Mouse (Mus musculus) forebrain, embryonic 15.5 days (tissue): ENCODE data around the gene 4930562C15Rik. TPM values are rescaled to one million over a fixed set of nuclear protein-coding genes. Genes with fewer than 3 reads are reported as not detected.

Source experiments
- ATAC-seq: fragments of 200-750 bp; cut with Nextera tagmentation; replicated peaks from 2 replicates; pipeline ENCODE4 v1.8.0; 2017; ENCODE audit warnings: mild to moderate bottlenecking, moderate TSS enrichment, moderate library complexity
- H3K27ac ChIP-seq: fragments of 300-500 bp; sonication (generic); replicated peaks from 2 replicates; pipeline ENCODE4 v1.5.1; 2015; ENCODE audit warnings: mild to moderate bottlenecking, inconsistent platforms
- H3K27me3 ChIP-seq: fragments of 300-500 bp; sonication (generic); 2 replicates; pipeline ENCODE4 v1.6.1; 2015; ENCODE audit warnings: inconsistent platforms
- H3K36me3 ChIP-seq: fragments of 300-500 bp; sonication (generic); 2 replicates; pipeline ENCODE4 v1.6.1; 2015; ENCODE audit warnings: mild to moderate bottlenecking, inconsistent platforms
- H3K4me1 ChIP-seq: fragments of 300-500 bp; sonication (generic); 2 replicates; pipeline ENCODE4 v1.6.1; 2015; ENCODE audit warnings: inconsistent platforms
- H3K4me2 ChIP-seq: fragments of 300-500 bp; sonication (generic); replicated peaks from 2 replicates; pipeline ENCODE4 v1.6.1; 2015; ENCODE audit warnings: mild to moderate bottlenecking, inconsistent platforms
- H3K4me3 ChIP-seq: fragments of 300-500 bp; sonication (generic); 2 replicates; pipeline ENCODE4 v1.5.1; 2015; ENCODE audit warnings: mild to moderate bottlenecking, inconsistent platforms
- H3K9ac ChIP-seq: fragments of 300-500 bp; sonication (generic); replicated peaks from 2 replicates; pipeline ENCODE4 v1.6.1; 2015; ENCODE audit warnings: mild to moderate bottlenecking, inconsistent platforms
- H3K9me3 ChIP-seq: fragments of 300-500 bp; sonication (generic); 2 replicates; pipeline ENCODE4 v1.6.1; 2016; ENCODE audit warnings: inconsistent platforms
- WGBS: fragments of 180-500 bp; shearing (Covaris S2); methylation state at CpG from one replicate; pipeline ENCODE4 v1.1.7; 2015; ENCODE audit warnings: mixed read lengths; 5-methylcytosine and 5-hydroxymethylcytosine counted together
- polyA plus RNA-seq: library from polyadenylated mRNA; unstranded; fragments of >200 nt; fragmentation: Nextera tagmentation; extraction: Ambion mirVana; gene quantifications from 2 replicates; pipeline ENCODE4 v1.2.1, GENCODE M21; 2015

Gene 4930562C15Rik
- polyA plus RNA-seq, 1 experiment from 2014 or later, result 0.56 TPM

DNA sequence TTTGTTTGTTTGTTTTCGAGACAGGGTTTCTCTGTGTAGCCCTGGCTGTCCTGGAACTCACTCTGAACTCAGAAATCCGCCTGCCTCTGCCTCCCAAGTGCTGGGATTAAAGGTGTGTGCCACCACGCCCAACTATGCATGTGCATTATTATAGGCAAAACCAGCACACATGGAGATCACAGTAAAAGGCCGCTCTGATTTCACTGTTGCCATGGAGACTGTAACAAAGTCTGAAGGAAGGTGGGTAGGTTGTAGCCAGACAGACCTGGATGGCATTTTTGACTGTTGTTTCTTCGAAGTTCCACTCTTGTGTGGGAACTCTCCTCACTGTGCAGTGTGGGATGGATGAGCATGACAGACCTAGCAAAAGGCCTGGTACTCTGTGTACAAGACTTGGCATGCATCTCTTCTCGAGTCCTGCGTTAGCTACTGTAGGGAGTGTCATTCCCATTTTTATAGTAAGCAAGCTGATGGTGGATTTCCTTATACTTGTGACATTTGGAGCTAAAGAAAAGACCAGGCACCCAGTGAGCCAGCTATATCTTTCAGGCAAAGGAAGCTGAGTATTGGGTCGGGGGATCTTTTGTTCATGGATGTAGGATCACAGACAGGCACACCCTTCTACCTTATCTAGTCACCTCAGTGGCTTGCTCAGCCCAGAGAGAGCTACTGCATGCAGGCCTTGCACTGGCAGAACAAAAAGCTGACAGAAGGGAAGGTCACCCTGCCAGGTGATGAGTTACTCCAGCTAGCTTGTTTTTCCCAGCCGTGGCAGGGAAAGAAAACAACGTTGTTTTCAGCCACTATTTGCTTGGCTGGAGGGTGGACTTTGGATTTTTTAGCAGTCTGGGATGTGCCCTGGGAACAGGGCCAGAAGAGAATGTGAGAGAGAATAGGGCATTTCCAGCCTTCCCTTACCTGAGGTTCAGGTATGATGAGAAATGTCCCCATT lies 46.5 kb downstream of the 4930562C15Rik start:
- 79% methylated on average over 10 of the region's 10 CpGs for whole genome bisulfite sequencing
- H3K9ac ChIP-seq, result peak overlapping the region; percentile 72
- peaks cover 36% of the 10 kb centered on the region for H3K4me1 ChIP-seq
- no peaks in the 10 kb centered on the region for H3K9me3 ChIP-seq
- H3K4me2 ChIP-seq, result peak overlapping the region; percentile 78
- H3K27me3 ChIP-seq, result no peaks in the 10 kb centered on the region
- ATAC-seq, result no peak
- H3K36me3 ChIP-seq, result no peaks in the 10 kb centered on the region
- peak overlapping the region; percentile 98 for H3K27ac ChIP-seq
- peak overlapping the region; percentile 91 for H3K4me3 ChIP-seq

DNA sequence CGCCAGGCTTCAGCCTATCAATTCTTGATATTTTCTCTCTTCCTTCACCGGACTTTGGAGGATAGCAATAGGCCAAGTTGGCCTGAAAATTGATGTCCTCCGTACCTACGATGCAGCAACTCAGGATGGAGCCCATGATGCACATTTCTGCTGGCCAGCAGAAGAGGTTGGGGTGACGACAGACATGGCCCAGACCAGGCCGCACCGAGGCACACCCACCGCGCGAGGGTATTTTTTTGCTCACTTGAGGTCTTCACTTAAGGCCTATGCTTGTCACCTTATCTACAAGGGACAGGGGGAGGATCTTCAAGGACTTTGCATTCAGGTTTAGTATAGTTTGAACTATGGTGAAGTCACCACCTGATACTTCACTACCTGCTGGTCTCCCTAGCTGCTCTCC lies 49.7 kb downstream of the 4930562C15Rik start:
- no peaks in the 10 kb centered on the region for H3K36me3 ChIP-seq
- no peaks in the 10 kb centered on the region for H3K27me3 ChIP-seq
- H3K9ac ChIP-seq, result peak overlapping the region; percentile 87; the same call in 1 of the 2 replicates
- no peak overlapping the region for H3K4me2 ChIP-seq
- H3K9me3 ChIP-seq, result no peaks in the 10 kb centered on the region
- no peak for ATAC-seq
- peak overlapping the region; percentile 89 for H3K27ac ChIP-seq
- WGBS, result 96% methylated on average over 10 of the region's 10 CpGs
- H3K4me1 ChIP-seq, result peaks cover 42% of the 10 kb centered on the region
- peak overlapping the region; percentile 77; the same call in 1 of the 2 replicates for H3K4me3 ChIP-seq

DNA sequence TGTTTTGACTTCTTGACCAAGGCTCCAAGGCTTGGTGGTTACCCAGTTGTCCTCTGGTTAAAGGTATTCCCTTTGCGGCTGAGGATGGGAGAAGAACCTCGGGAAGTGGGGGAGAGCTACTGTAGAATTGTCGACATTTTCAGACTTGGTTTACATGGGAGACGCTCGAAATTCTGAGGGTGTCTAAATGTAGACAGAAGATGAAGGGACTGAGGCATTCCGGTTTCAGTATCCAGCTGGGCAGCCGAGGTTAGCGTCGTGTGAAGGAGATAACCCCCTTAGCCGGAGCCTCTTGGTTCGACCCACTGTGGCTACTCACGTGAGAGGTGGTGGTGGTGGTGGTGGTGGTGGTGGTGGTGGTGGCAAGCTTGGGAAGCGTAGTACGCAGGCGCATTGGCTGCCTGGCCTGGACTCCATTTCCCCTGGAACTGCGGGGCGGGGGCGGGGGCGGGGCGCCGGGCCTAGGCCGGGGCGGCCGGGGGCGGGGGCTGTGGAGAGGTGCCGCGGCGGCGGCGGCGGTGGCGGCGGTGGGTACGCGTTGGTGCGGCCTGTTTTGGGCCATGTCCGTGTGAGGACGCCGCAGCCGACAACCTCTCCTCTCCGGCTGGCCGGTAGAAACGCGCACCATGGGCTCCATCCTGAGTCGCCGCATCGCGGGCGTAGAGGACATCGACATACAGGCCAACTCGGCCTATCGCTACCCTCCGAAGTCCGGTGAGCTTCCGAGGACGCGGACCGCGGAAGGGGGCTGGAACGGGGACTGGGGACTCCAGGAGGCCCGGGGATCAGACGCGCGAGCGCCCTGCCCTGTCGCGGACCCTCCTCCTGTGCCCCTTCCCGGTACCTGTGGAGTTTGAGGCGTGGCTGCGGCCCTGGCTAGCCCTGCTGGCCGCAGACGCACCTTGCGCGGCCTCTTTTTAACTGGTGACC lies 50.8 kb downstream of the 4930562C15Rik start, which contains the start of gene Mgrn1:
Mgrn1 (plus strand) TSS at position 490 of the 930 bp plus-strand sequence.
- no peaks in the 10 kb centered on the region for H3K36me3 ChIP-seq
- H3K27me3 ChIP-seq, result no peaks in the 10 kb centered on the region
- peaks cover 40% of the 10 kb centered on the region for H3K4me1 ChIP-seq
- WGBS, result under 1% methylated on average over 53 of the region's 74 CpGs
- ATAC-seq, result peak; percentile 89
- H3K27ac ChIP-seq, result peak within 1 kb of the TSS; percentile 89
- peak within 1 kb of the TSS; percentile 77 for H3K4me3 ChIP-seq
- H3K4me2 ChIP-seq, result peak within 1 kb of the TSS; percentile 49
- H3K9ac ChIP-seq, result peak within 1 kb of the TSS; percentile 87
- H3K9me3 ChIP-seq, result no peaks in the 10 kb centered on the region

DNA sequence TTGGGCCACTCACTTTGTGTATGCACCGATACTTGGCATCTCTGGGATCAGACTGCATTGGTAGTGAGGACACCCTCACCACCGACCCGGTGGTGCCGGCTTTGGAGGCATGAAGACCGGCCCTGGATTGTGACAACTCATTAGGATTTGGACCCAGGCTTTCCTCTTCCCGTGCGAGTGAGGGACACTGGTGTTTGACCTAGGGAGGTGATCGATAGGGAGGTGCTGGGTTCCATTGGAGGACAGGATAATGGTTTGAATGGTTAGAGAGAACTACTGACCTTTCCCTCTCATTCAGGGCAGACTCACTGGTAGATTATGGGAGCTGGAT lies 51.4 kb downstream of the 4930562C15Rik start:
- Histone ChIP-seq H3K9ac (peak overlapping the region; percentile 87), H3K9me3 (no peaks in the 10 kb centered on the region), H3K4me2 (peak overlapping the region; percentile 49), H3K27ac (peak overlapping the region; percentile 89), H3K27me3 (no peaks in the 10 kb centered on the region), H3K4me1 (peaks cover 33% of the 10 kb centered on the region), H3K4me3 (peak overlapping the region; percentile 77), H3K36me3 (no peaks in the 10 kb centered on the region)
- ATAC-seq, result peak; percentile 28; the same call in 1 of the 2 replicates
- WGBS, result 1% methylated on average over 8 of the region's 8 CpGs

- WGBS, result 86% methylated on average over 4 of the region's 4 CpGs
These were observed 55.0 kb downstream of the 4930562C15Rik start for GRCm38 (mm10) chr16:4890201-4890709.

DNA sequence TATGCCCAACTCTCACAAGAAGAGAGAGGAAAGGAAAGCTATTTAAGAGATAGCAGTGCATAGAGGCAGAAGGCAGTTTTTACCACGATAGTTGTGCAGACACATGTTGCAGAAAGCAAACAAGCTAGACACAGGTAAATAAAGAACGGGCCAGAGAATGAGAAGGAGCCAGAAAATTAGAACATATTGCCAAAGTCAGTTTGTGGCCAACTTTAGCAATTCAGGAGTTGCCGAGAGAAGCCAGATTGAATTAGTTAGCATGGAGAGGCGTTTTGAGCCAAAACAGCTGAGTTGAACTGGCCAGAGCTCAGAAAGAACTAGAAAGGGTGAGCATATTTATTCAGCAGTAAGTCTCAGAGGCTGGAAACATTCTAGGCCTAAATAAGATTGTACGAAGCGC lies 57.0 kb downstream of the 4930562C15Rik start:
- H3K36me3 ChIP-seq, result no peaks in the 10 kb centered on the region
- ATAC-seq, result no peak
- H3K4me3 ChIP-seq, result no peak overlapping the region
- H3K9me3 ChIP-seq, result no peaks in the 10 kb centered on the region
- peaks cover 22% of the 10 kb centered on the region for H3K4me1 ChIP-seq
- no peaks in the 10 kb centered on the region for H3K27me3 ChIP-seq
- no peak overlapping the region for H3K9ac ChIP-seq
- no peak overlapping the region for H3K4me2 ChIP-seq
- no peak overlapping the region for H3K27ac ChIP-seq
- WGBS, result 84% methylated on average over 6 of the region's 6 CpGs

More at GRCm38 (mm10) chr16:4890201-4890709, 55.0 kb downstream of the 4930562C15Rik start:
- Histone ChIP-seq H3K36me3 (no peaks in the 10 kb centered on the region), H3K27ac (no peak overlapping the region), H3K9ac (no peak overlapping the region), H3K4me3 (no peak overlapping the region), H3K4me1 (peaks cover 27% of the 10 kb centered on the region), H3K9me3 (no peaks in the 10 kb centered on the region), H3K27me3 (no peaks in the 10 kb centered on the region), H3K4me2 (no peak overlapping the region)
- ATAC-seq, result no peak

DNA sequence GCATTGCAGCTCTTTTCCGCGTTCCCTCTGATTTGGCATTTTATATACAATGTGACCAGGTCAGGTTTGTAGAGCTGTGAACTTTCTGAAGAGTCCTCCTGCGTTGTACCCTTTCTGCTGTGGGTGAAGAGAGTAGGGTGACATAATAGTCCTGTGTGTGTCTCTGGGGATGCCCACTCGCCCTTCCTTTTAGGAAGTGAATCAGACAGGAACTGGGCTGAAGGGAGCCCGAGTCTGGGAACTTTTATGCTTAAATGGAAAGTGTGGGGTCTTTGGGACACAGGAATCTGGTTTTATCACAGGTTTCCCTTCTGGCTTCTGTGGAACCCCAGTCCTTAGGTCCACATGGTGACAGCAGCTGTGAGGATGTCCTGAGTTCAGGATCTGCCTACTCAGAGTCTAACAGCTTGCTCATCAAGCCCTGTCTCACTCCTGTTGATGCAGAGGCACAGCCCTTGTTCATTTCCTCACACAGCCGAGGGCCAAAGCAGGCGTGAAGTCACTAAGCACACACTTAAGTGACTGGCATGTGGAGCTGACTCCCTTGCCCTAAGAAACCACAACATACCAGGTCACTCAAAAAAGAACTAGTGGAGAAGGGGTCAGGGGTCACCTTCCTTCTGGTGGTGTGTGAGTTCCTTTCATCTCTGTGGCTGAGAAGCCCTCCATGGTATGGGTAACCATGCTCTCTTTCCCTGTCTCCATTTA lies 59.1 kb downstream of the 4930562C15Rik start:
- Histone ChIP-seq H3K27me3 (no peaks in the 10 kb centered on the region), H3K27ac (no peak overlapping the region), H3K36me3 (no peaks in the 10 kb centered on the region), H3K9me3 (no peaks in the 10 kb centered on the region), H3K4me3 (no peak overlapping the region), H3K4me2 (no peak overlapping the region), H3K9ac (no peak overlapping the region), H3K4me1 (peaks cover 5% of the 10 kb centered on the region)
- 87% methylated on average over 7 of the region's 7 CpGs for WGBS
- ATAC-seq, result no peak

DNA sequence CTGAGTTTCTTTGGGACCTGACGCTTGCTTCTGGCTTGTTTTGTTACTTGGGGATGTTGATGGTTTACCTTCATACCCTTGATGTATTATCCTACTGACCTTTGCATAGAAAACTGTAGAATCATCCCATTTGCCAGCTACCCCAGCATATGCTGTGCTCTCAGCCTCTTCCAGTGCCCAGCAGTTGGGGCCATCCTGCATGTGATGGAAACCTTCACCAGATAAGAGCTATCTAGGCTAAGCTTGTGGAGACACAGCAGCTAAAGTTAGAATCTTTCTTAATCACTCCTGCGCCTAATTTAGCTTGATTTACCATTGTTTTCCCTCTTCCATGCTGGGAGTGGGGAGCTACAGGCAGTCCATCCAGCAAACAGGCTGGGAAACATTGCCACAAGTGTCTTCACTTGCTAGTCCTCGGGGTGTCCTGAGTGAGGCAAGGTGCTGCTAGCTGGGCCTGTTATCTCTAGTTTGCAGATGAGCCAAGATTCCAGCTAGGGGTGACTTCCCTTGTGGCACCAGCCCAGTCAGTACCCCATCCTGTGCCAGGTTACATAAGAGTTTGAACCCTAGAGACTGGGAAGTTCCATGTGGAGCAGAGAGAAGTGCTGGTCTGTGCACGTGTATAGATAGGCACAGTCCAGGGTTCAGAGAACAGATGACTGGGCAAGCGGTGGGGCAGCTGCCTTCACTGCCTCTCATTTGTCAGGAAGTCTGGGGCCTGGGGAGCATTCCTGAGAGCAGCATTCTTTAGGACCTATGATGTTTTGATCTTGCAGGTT lies 61.2 kb downstream of the 4930562C15Rik start:
- Histone ChIP-seq H3K9ac (no peak overlapping the region), H3K27ac (no peak overlapping the region), H3K4me3 (no peak overlapping the region), H3K9me3 (no peaks in the 10 kb centered on the region), H3K27me3 (no peaks in the 10 kb centered on the region), H3K36me3 (0 out of 2 replicates have a peak, but pooled peaks cover 2% of the 10 kb centered on the region), H3K4me1 (peaks cover 4% of the 10 kb centered on the region; the same call in 1 of the 2 replicates), H3K4me2 (no peak overlapping the region)
- no peak for ATAC-seq
- 89% methylated on average over 5 of the region's 5 CpGs for WGBS

GRCm38 (mm10) chr16:4897146-4897730 lies 62.0 kb downstream of the 4930562C15Rik start:
- no peaks in the 10 kb centered on the region for H3K27me3 ChIP-seq
- H3K9ac ChIP-seq, result no peak overlapping the region
- no peak overlapping the region for H3K27ac ChIP-seq
- no peak overlapping the region for H3K4me2 ChIP-seq
- no peaks in the 10 kb centered on the region for H3K9me3 ChIP-seq
- 0 out of 2 replicates have a peak, but pooled peaks cover 2% of the 10 kb centered on the region for H3K36me3 ChIP-seq
- no peak for ATAC-seq
- 55% methylated on average over 7 of the region's 7 CpGs for WGBS
- no peak overlapping the region for H3K4me3 ChIP-seq
- H3K4me1 ChIP-seq, result peaks cover 4% of the 10 kb centered on the region; the same call in 1 of the 2 replicates

- H3K27me3 ChIP-seq, result no peaks in the 10 kb centered on the region
- WGBS, result 78% methylated on average over 6 of the region's 6 CpGs
- H3K4me3 ChIP-seq, result no peak overlapping the region
- 0 out of 2 replicates have a peak, but pooled peaks cover 2% of the 10 kb centered on the region for H3K36me3 ChIP-seq
- H3K9ac ChIP-seq, result no peak overlapping the region
- no peak overlapping the region for H3K27ac ChIP-seq
- no peaks in the 10 kb centered on the region for H3K9me3 ChIP-seq
- H3K4me2 ChIP-seq, result no peak overlapping the region
- H3K4me1 ChIP-seq, result 0 out of 2 replicates have a peak, but pooled peaks cover 4% of the 10 kb centered on the region
- ATAC-seq, result no peak
These were observed 63.7 kb downstream of the 4930562C15Rik start for GRCm38 (mm10) chr16:4898881-4899280.
